Mouse (Mus musculus) heart, adult 2 months (tissue): ENCODE data around the gene Usp37.

Source experiments
- EP300 ChIP-seq: fragments of 200-500 bp; IDR thresholded peaks from 2 replicates; pipeline ENCODE4 v1.6.1; 2011; ENCODE audit warnings: low read depth, low read length, control low read depth; ENCODE audit not compliant: insufficient read depth
- POLR2A ChIP-seq: fragments of 200-500 bp; IDR thresholded peaks from 2 replicates; pipeline ENCODE4 v1.6.1; 2011; ENCODE audit warnings: mild to moderate bottlenecking, low read depth, low read length, control low read depth; ENCODE audit not compliant: insufficient read depth

GRCm38 (mm10) chr1:74425845-74426244, 118.2 kb downstream of the Usp37 start:
- TF ChIP-seq POLR2A (no peak), EP300 (no peak)
